Mouse (Mus musculus) liver, postnatal 0 days (tissue): ENCODE measurements at regions not wholly inside any gene's neighbourhood (a gene's known extent, or its start where the extent isn't known, plus 50 kb on each side); places are given as distances from the start of the nearest gene placed in this dataset.

ENCODE experiments used
- CTCF ChIP-seq: sonication (generic); IDR thresholded peaks from 2 replicates; pipeline ENCODE4 v1.5.1; 2016; ENCODE audit warnings: antibody characterized with exemption, low read depth
- EP300 ChIP-seq: IDR thresholded peaks from 2 replicates; pipeline ENCODE4 v1.6.1; 2016; ENCODE audit warnings: antibody characterized with exemption, low read depth, mild to moderate bottlenecking

DNA sequence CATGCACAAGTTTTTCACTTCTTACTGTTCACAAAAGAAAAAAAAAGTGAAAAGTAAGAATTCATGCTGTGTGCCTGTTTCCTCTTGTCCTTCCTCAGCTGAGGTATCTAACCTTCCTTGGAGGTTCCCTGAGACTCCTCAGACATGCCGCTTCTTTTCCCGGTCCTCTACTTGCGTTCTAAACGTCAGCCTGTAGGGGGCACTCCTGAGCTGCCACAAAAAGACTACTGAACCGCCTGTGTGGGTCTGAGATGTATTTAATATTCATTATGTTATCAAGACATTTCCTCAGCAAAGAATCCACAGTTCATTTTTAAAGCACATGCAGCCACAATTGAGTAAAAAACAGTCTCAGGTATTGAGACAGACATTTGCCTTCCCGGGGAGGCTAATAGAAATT lies 554.6 kb downstream of the Plcl1 start:
- no peak for TF ChIP-seq EP300
- peak; percentile 84 for TF ChIP-seq CTCF
